Mouse (Mus musculus) heart, embryonic 11.5 days (tissue): ENCODE results near the gene Fbxw9. TPM values are rescaled to one million over a fixed set of nuclear protein-coding genes. Genes with fewer than 3 reads are reported as not detected.

ENCODE experiments used
- ATAC-seq: fragments of 200-750 bp; cut with Nextera tagmentation; replicated peaks from 2 replicates; pipeline ENCODE4 v1.8.0; 2017; ENCODE audit warnings: moderate library complexity; ENCODE audit not compliant: insufficient number of reproducible peaks, low FRiP score, low TSS enrichment
- H3K27ac ChIP-seq: fragments of 300-500 bp; sonication (generic); 2 replicates; pipeline ENCODE4 v1.5.1; 2014; ENCODE audit warnings: mild to moderate bottlenecking, low read depth, low read length
- H3K27me3 ChIP-seq: fragments of 300-500 bp; sonication (generic); 2 replicates; pipeline ENCODE4 v1.6.1; 2014; ENCODE audit warnings: mild to moderate bottlenecking, low read length, mixed read lengths; ENCODE audit not compliant: control insufficient read depth, insufficient read depth
- H3K36me3 ChIP-seq: fragments of 300-500 bp; sonication (generic); 2 replicates; pipeline ENCODE4 v1.6.1; 2014; ENCODE audit warnings: mild to moderate bottlenecking, low read length, moderate library complexity, mixed read lengths; ENCODE audit not compliant: control insufficient read depth, insufficient read depth
- H3K4me1 ChIP-seq: fragments of 300-500 bp; sonication (generic); 2 replicates; pipeline ENCODE4 v1.6.1; 2014; ENCODE audit warnings: low read length; ENCODE audit not compliant: control insufficient read depth, insufficient read depth
- H3K4me2 ChIP-seq: fragments of 300-500 bp; sonication (generic); 2 replicates; pipeline ENCODE4 v1.6.1; 2014; ENCODE audit warnings: mild to moderate bottlenecking, moderate library complexity
- H3K4me3 ChIP-seq: fragments of 300-500 bp; sonication (generic); 2 replicates; pipeline ENCODE4 v1.5.1; 2014; ENCODE audit warnings: low read depth, low read length
- H3K9ac ChIP-seq: fragments of 300-500 bp; sonication (generic); 2 replicates; pipeline ENCODE4 v1.6.1; 2014; ENCODE audit warnings: mild to moderate bottlenecking, low read depth, low read length, moderate library complexity
- H3K9me3 ChIP-seq: fragments of 300-500 bp; sonication (generic); replicated peaks from 2 replicates; pipeline ENCODE4 v1.6.1; 2016; ENCODE audit warnings: low read length; ENCODE audit not compliant: control insufficient read depth
- WGBS: fragments of 180-500 bp; shearing (Covaris S2); extraction: QIAGEN DNeasy Blood & Tissue Kit; methylation state at CpG from one replicate; pipeline ENCODE4 v1.1.7; 2014; ENCODE audit not compliant: insufficient replicate concordance; 5-methylcytosine and 5-hydroxymethylcytosine counted together
- polyA plus RNA-seq: library from polyadenylated mRNA; unstranded; fragments of >200 nt; fragmentation: Nextera tagmentation; extraction: Ambion mirVana; gene quantifications from 2 replicates; pipeline ENCODE4 v1.2.1, GENCODE M21; 2014

Fbxw9 gene
- polyA plus RNA-seq, 1 experiment from 2014 or later, result 17.8 TPM

GRCm38 (mm10) chr8:85062603-85063002 is 2.7 kb downstream of the Fbxw9 start:
- Histone ChIP-seq H3K36me3 (peaks cover 3% of the 10 kb centered on the region; the same call in 1 of the 2 replicates), H3K27ac (no peak overlapping the region), H3K9ac (no peak overlapping the region), H3K27me3 (no peaks in the 10 kb centered on the region), H3K4me3 (no peak overlapping the region), H3K4me1 (no peaks in the 10 kb centered on the region), H3K4me2 (no peak overlapping the region), H3K9me3 (no peaks in the 10 kb centered on the region)
- no peak for ATAC-seq
- 87% methylated on average over 4 of the region's 4 CpGs for WGBS

- Histone ChIP-seq H3K27ac (no peak overlapping the region), H3K4me1 (no peaks in the 10 kb centered on the region), H3K27me3 (no peaks in the 10 kb centered on the region), H3K9ac (no peak overlapping the region), H3K9me3 (no peaks in the 10 kb centered on the region), H3K4me3 (no peak overlapping the region), H3K36me3 (peaks cover 3% of the 10 kb centered on the region; the same call in 1 of the 2 replicates), H3K4me2 (no peak overlapping the region)
- WGBS, result 46% methylated on average over 2 of the region's 2 CpGs
- no peak for ATAC-seq
Observed at GRCm38 (mm10) chr8:85065213-85065612, 5.4 kb downstream of the Fbxw9 start.

- H3K4me3 ChIP-seq, result no peak overlapping the region
- ATAC-seq, result no peak
Observed at GRCm38 (mm10) chr8:85067155-85067554, 7.3 kb downstream of the Fbxw9 start.

GRCm38 (mm10) chr8:85067982-85068381 is 8.1 kb downstream of the Fbxw9 start, which contains the start of gene Gm5741:
Gene Gm5741 (minus strand): TSS chr8:85067982.
- Histone ChIP-seq H3K27ac (no peak within 1 kb of the TSS), H3K4me1 (peaks cover 8% of the 10 kb centered on the region), H3K9me3 (no peaks in the 10 kb centered on the region), H3K4me3 (no peak within 1 kb of the TSS), H3K4me2 (no peak within 1 kb of the TSS), H3K36me3 (peaks cover 3% of the 10 kb centered on the region; the same call in 1 of the 2 replicates), H3K27me3 (no peaks in the 10 kb centered on the region), H3K9ac (no peak within 1 kb of the TSS)
- ATAC-seq, result no peak

More at GRCm38 (mm10) chr8:85067155-85067554, 7.3 kb downstream of the Fbxw9 start:
- Histone ChIP-seq H3K4me2 (no peak overlapping the region), H3K36me3 (peaks cover 3% of the 10 kb centered on the region; the same call in 1 of the 2 replicates), H3K4me1 (peaks cover 1% of the 10 kb centered on the region; the same call in 1 of the 2 replicates), H3K9me3 (no peaks in the 10 kb centered on the region), H3K27me3 (no peaks in the 10 kb centered on the region), H3K9ac (no peak overlapping the region), H3K27ac (no peak overlapping the region)
- WGBS, result 84% methylated on average over 2 of the region's 2 CpGs

GRCm38 (mm10) chr8:85071041-85071440 is 11.2 kb downstream of the Fbxw9 start:
- Histone ChIP-seq H3K27me3 (no peaks in the 10 kb centered on the region), H3K4me1 (peaks cover 8% of the 10 kb centered on the region), H3K4me3 (peak overlapping the region; percentile 97), H3K9ac (peak overlapping the region; percentile 97), H3K27ac (peak overlapping the region; percentile 96; the same call in 1 of the 2 replicates), H3K9me3 (no peaks in the 10 kb centered on the region), H3K4me2 (peak overlapping the region; percentile 80), H3K36me3 (peaks cover 21% of the 10 kb centered on the region)
- WGBS, result 86% methylated on average over 5 of the region's 5 CpGs
- no peak for ATAC-seq

- Histone ChIP-seq H3K27ac (peak within 1 kb of the TSS; percentile 96), H3K4me3 (peak within 1 kb of the TSS; percentile 97), H3K9ac (peak within 1 kb of the TSS; percentile 97), H3K27me3 (no peaks in the 10 kb centered on the region), H3K4me2 (peak within 1 kb of the TSS; percentile 80), H3K4me1 (peaks cover 8% of the 10 kb centered on the region), H3K9me3 (no peaks in the 10 kb centered on the region), H3K36me3 (peaks cover 27% of the 10 kb centered on the region)
- ATAC-seq, result peak; percentile 81
- WGBS, result under 1% methylated on average over 68 of the region's 68 CpGs
Observed at GRCm38 (mm10) chr8:85071514-85072281, 11.8 kb downstream of the Fbxw9 start, which contains the start of gene Dhps. Gene Dhps (plus strand): TSS chr8:85071757.

GRCm38 (mm10) chr8:85072364-85072929 is 12.6 kb downstream of the Fbxw9 start:
- H3K4me1 ChIP-seq, result peaks cover 8% of the 10 kb centered on the region
- H3K4me3 ChIP-seq, result peak overlapping the region; percentile 97
- no peaks in the 10 kb centered on the region for H3K27me3 ChIP-seq
- peaks cover 28% of the 10 kb centered on the region for H3K36me3 ChIP-seq
- WGBS, result 31% methylated on average over 9 of the region's 9 CpGs
- no peak for ATAC-seq
- H3K27ac ChIP-seq, result peak overlapping the region; percentile 96; the same call in 1 of the 2 replicates
- H3K9ac ChIP-seq, result peak overlapping the region; percentile 97
- H3K9me3 ChIP-seq, result no peaks in the 10 kb centered on the region
- peak overlapping the region; percentile 80 for H3K4me2 ChIP-seq

GRCm38 (mm10) chr8:85073041-85073612 is 13.3 kb downstream of the Fbxw9 start:
- H3K9me3 ChIP-seq, result no peaks in the 10 kb centered on the region
- H3K9ac ChIP-seq, result no peak overlapping the region
- peaks cover 28% of the 10 kb centered on the region for H3K36me3 ChIP-seq
- 85% methylated on average over 15 of the region's 15 CpGs for WGBS
- H3K4me1 ChIP-seq, result peaks cover 8% of the 10 kb centered on the region
- no peaks in the 10 kb centered on the region for H3K27me3 ChIP-seq
- H3K27ac ChIP-seq, result no peak overlapping the region
- no peak overlapping the region for H3K4me2 ChIP-seq
- no peak overlapping the region for H3K4me3 ChIP-seq
- ATAC-seq, result no peak
